Mouse (Mus musculus): ENCODE measurements around the gene Eif3i. TPM values are rescaled to one million over a fixed set of nuclear protein-coding genes. Genes with fewer than 3 reads are reported as not detected.
"Not testable (repeated sequence)": the region's sequence is repeated elsewhere in the genome, so short reads cannot be mapped to it uniquely, and the experiment has no call there.

Eif3i gene
- polyA plus RNA-seq, 2 experiments: 201 to 223 TPM

DNA sequence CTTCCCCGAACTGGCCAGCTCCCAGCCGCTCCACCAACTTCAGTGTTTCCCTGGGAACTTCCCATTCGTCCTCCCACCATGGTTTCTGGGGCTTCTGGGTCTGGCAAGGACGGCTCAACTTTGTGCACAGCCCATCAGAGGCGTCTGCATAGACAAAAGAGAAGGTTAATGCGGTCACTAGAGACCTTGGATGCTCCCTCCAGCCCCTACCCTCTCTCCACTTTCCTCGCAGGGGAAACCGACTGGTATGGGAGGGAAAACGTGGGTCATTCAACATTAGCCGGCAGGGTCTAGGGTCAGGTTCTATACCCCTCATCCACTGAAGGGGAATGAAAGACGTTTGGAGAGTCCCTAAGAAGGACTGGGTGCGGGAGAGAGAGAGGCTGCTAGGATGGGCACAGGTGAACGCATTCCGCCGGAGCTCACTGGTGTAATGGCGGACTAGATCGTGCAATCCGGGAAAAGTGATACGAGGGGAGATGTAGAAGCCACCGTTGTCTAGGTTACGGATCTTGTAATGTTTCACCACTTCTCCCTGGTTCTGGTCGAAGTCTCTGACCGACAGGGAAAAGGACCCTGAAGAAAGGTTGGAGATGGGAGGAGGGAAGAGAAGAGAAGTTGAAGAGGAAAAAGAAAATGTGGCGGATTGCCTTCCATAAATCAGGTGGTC, 44.5 kb downstream of the Eif3i start:
- H3K36me3 ChIP-seq (replicated peaks; ENCODE audit: control insufficient read depth, insufficient read depth, low read depth): no peaks in the 10 kb centered on the region
- H3K9ac ChIP-seq (replicated peaks): peak overlapping the region; percentile 6; the same call in 1 of the 2 replicates
- peak overlapping the region; percentile 59 to 82 for H3K4me3 ChIP-seq (ENCODE audit: insufficient read depth in 1 of 2, low read depth in 2 of 2, low read length in 2 of 2)
- H3K4me2 ChIP-seq (ENCODE audit: low read depth): peak overlapping the region; percentile 82
- H3K4me1 ChIP-seq (replicated peaks; ENCODE audit: control insufficient read depth in 2 of 2, insufficient read depth in 2 of 2, low read length in 1 of 2): peaks cover 25 to 27% of the 10 kb centered on the region in 2 experiments
- peak; percentile 14; the same call in 1 of the 2 replicates for ATAC-seq (ENCODE audit: insufficient read depth)
- no peak overlapping the region for H3K27ac ChIP-seq
- under 1% methylated on average over 24 of the region's 24 CpGs for WGBS (ENCODE audit: insufficient replicate concordance)
- TF ChIP-seq EP300 (IDR thresholded peaks at IDR 0.05; ENCODE audit: low read depth) (no peak), CTCF (IDR thresholded peaks at IDR 0.05; ENCODE audit: low read depth) (no peak)
- DNase-seq (ENCODE audit: low read depth in 3 of 3, low spot score in 3 of 3): no peak
- peaks cover 13% of the 10 kb centered on the region for H3K27me3 ChIP-seq (ENCODE audit: control insufficient read depth, insufficient read depth, low read length)
- H3K9me3 ChIP-seq (ENCODE audit: control insufficient read depth, low read length): no peaks in the 10 kb centered on the region

GRCm38 (mm10) chr4:129555421-129555861, 45.0 kb downstream of the Eif3i start:
- H3K27ac ChIP-seq: no peak overlapping the region
- H3K36me3 ChIP-seq (replicated peaks; ENCODE audit: control insufficient read depth, insufficient read depth, low read depth): no peaks in the 10 kb centered on the region
- H3K4me2 ChIP-seq (ENCODE audit: low read depth): peak overlapping the region; percentile 82
- peak overlapping the region; percentile 59 to 82 for H3K4me3 ChIP-seq (ENCODE audit: insufficient read depth in 1 of 2, low read depth in 2 of 2, low read length in 2 of 2)
- DNase-seq (ENCODE audit: low read depth in 3 of 3, low spot score in 3 of 3) (peak in 1 of 3 experiments; percentile 48), ATAC-seq (ENCODE audit: insufficient read depth) (no peak)
- H3K27me3 ChIP-seq (ENCODE audit: control insufficient read depth, insufficient read depth, low read length): peaks cover 13% of the 10 kb centered on the region
- 3% methylated on average over 16 of the region's 16 CpGs for WGBS (ENCODE audit: insufficient replicate concordance)
- no peaks in the 10 kb centered on the region for H3K9me3 ChIP-seq (ENCODE audit: control insufficient read depth, low read length)
- peak; percentile 88 for TF ChIP-seq CTCF (IDR thresholded peaks at IDR 0.05; ENCODE audit: low read depth)
- TF ChIP-seq EP300 (IDR thresholded peaks at IDR 0.05; ENCODE audit: low read depth): no peak
- H3K9ac ChIP-seq (replicated peaks): peak overlapping the region; percentile 6
- peaks cover 25 to 27% of the 10 kb centered on the region in 2 experiments for H3K4me1 ChIP-seq (replicated peaks; ENCODE audit: control insufficient read depth in 2 of 2, insufficient read depth in 2 of 2, low read length in 1 of 2)

GRCm38 (mm10) chr4:129554512-129554911, 45.9 kb downstream of the Eif3i start:
- not testable (repeated sequence) for H3K9me3 ChIP-seq (ENCODE audit: control insufficient read depth, low read length); ATAC-seq (ENCODE audit: insufficient read depth); DNase-seq (ENCODE audit: low read depth in 3 of 3, low spot score in 3 of 3); H3K4me3 ChIP-seq (ENCODE audit: insufficient read depth in 1 of 2, low read depth in 2 of 2, low read length in 2 of 2); H3K9ac ChIP-seq (replicated peaks); H3K36me3 ChIP-seq (replicated peaks; ENCODE audit: control insufficient read depth, insufficient read depth, low read depth); H3K4me2 ChIP-seq (ENCODE audit: low read depth); H3K27ac ChIP-seq
- peaks cover 25 to 27% of the 10 kb centered on the region in 2 experiments for H3K4me1 ChIP-seq (replicated peaks; ENCODE audit: control insufficient read depth in 2 of 2, insufficient read depth in 2 of 2, low read length in 1 of 2)
- WGBS (ENCODE audit: insufficient replicate concordance): 78% methylated on average over 5 of the region's 6 CpGs
- peaks cover 13% of the 10 kb centered on the region for H3K27me3 ChIP-seq (ENCODE audit: control insufficient read depth, insufficient read depth, low read length)

DNA sequence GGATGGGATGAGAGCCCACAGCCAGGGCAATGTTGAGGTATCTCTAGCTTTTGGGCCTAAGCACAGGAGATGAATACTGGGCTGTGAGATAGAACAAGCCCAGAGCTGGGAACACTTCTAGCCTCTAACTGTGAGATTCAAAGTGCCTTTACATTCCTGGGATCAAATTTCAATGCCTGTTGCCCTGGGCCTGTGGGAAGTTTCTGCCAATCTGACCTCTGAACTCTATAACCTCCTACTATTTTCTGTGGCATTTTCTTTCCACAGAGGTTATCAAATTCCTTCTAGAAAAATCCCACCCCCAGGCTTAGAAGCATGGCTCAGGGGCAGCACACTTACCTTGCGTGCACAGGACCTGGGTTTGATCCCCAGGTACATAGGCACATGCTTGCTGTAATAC, 50.2 kb downstream of the Eif3i start:
- Histone ChIP-seq H3K4me2 (ENCODE audit: low read depth) (no peak overlapping the region), H3K9me3 (ENCODE audit: control insufficient read depth, low read length) (no peaks in the 10 kb centered on the region), H3K27me3 (ENCODE audit: control insufficient read depth, insufficient read depth, low read length) (peaks cover 7% of the 10 kb centered on the region), H3K4me1 (replicated peaks; ENCODE audit: control insufficient read depth in 2 of 2, insufficient read depth in 2 of 2, low read length in 1 of 2) (peaks cover 2 to 4% of the 10 kb centered on the region in 2 experiments), H3K4me3 (ENCODE audit: insufficient read depth in 1 of 2, low read depth in 2 of 2, low read length in 2 of 2) (no peak overlapping the region), H3K9ac (replicated peaks) (no peak overlapping the region), H3K36me3 (replicated peaks; ENCODE audit: control insufficient read depth, insufficient read depth, low read depth) (no peaks in the 10 kb centered on the region), H3K27ac (no peak overlapping the region)
- no peak for TF ChIP-seq CTCF (IDR thresholded peaks at IDR 0.05; ENCODE audit: low read depth)
- TF ChIP-seq EP300 (IDR thresholded peaks at IDR 0.05; ENCODE audit: low read depth): no peak
- ATAC-seq (ENCODE audit: insufficient read depth) (no peak), DNase-seq (ENCODE audit: low read depth in 3 of 3, low spot score in 3 of 3) (no peak)
- 81% methylated on average over 1 of the region's 1 CpGs for WGBS (ENCODE audit: insufficient replicate concordance)

GRCm38 (mm10) chr4:129549306-129549705, 51.1 kb downstream of the Eif3i start:
- no peak for DNase-seq (ENCODE audit: low read depth in 3 of 3, low spot score in 3 of 3)
- no peaks in the 10 kb centered on the region for H3K9me3 ChIP-seq (ENCODE audit: control insufficient read depth, low read length)
- WGBS (ENCODE audit: insufficient replicate concordance): 59% methylated on average over 2 of the region's 2 CpGs
- H3K9ac ChIP-seq (replicated peaks): no peak overlapping the region
- H3K4me3 ChIP-seq (ENCODE audit: insufficient read depth in 1 of 2, low read depth in 2 of 2, low read length in 2 of 2): no peak overlapping the region
- H3K36me3 ChIP-seq (replicated peaks; ENCODE audit: control insufficient read depth, insufficient read depth, low read depth): no peaks in the 10 kb centered on the region
- ATAC-seq (ENCODE audit: insufficient read depth): no peak
- no peak overlapping the region for H3K27ac ChIP-seq
- H3K4me1 ChIP-seq (replicated peaks; ENCODE audit: control insufficient read depth in 2 of 2, insufficient read depth in 2 of 2, low read length in 1 of 2): peaks cover 0 to 4% of the 10 kb centered on the region in 2 experiments; a peak in 2 of 4 replicates
- H3K27me3 ChIP-seq (ENCODE audit: control insufficient read depth, insufficient read depth, low read length): no peaks in the 10 kb centered on the region
- no peak overlapping the region for H3K4me2 ChIP-seq (ENCODE audit: low read depth)
- TF ChIP-seq EP300 (IDR thresholded peaks at IDR 0.05; ENCODE audit: low read depth): no peak
- peak; percentile 75 for TF ChIP-seq CTCF (IDR thresholded peaks at IDR 0.05; ENCODE audit: low read depth)

DNA sequence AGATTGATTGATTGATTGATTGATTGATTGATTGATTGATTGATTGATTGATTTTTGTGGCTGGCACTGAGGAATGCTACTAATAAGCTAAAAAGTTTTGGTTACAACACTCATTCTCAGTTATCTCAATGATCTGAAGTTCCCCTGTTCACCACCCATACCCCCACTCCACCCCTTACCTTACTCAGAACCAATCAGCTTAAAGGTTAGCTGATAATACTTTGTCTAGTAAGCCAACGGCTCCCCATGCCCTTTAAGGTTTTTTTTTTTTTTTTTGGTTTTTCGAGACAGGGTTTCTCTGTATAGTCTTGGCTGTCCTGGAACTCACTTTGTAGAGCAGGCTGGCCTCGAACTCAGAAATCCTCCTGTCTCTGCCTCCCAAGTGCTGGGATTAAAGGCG, 52.8 kb downstream of the Eif3i start:
- not testable (repeated sequence) for H3K4me3 ChIP-seq (ENCODE audit: insufficient read depth in 1 of 2, low read depth in 2 of 2, low read length in 2 of 2); H3K9me3 ChIP-seq (ENCODE audit: control insufficient read depth, low read length); H3K4me2 ChIP-seq (ENCODE audit: low read depth); H3K27me3 ChIP-seq (ENCODE audit: control insufficient read depth, insufficient read depth, low read length); DNase-seq (ENCODE audit: low read depth in 3 of 3, low spot score in 3 of 3); ATAC-seq (ENCODE audit: insufficient read depth); H3K9ac ChIP-seq (replicated peaks); H3K36me3 ChIP-seq (replicated peaks; ENCODE audit: control insufficient read depth, insufficient read depth, low read depth); H3K27ac ChIP-seq; H3K4me1 ChIP-seq (replicated peaks; ENCODE audit: control insufficient read depth in 2 of 2, insufficient read depth in 2 of 2, low read length in 1 of 2)
- 57% methylated on average over 4 of the region's 4 CpGs for WGBS (ENCODE audit: insufficient replicate concordance)

Data from liver, embryonic 14.5 days (tissue).